7 mouse cellular contexts compared by ENCODE assay signal in the genomic region with DNA sequence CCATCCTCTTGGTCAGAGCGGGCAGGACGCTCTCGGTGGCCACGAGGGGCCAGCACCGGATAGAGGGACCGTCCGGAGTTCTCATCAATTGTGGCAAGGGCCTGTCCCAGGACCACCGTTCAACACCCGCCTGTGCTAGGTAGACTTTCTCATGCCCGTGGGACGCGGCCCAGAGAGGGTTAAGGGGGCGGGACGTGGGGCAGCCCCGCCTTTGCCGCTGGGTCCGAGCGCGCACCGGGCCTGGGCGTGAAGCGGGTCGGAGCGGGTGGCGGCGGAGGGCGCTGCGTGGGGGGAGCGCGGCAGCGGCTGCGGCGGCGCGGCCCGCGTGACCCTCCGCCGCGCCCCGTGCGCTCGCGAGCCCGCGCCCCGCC. TPM values are rescaled to one million over a fixed set of nuclear protein-coding genes. Genes with fewer than 3 reads are reported as not detected.
DNase-seq lines count a peak whose midpoint lies in the region; ATAC-seq and TF ChIP-seq lines count a peak whose summit lies in the region.

A gene (plus strand): TSS at position 232 of the 371 bp plus-strand sequence.

- no peaks in the 10 kb centered on the region for H3K36me3 ChIP-seq in kidney, adult 2 months (ENCODE audit: control insufficient read depth, insufficient read depth, low read length)
- H3K36me3 ChIP-seq in limb, embryonic 13.5 days, result no peaks in the 10 kb centered on the region
- H3K36me3 ChIP-seq in midbrain, embryonic 13.5 days, result no peaks in the 10 kb centered on the region
- no peaks in the 10 kb centered on the region for H3K36me3 ChIP-seq in stomach, embryonic 16.5 days (ENCODE audit: control insufficient read depth, insufficient read depth, low read length)

- TF ChIP-seq POLR2A in kidney, adult 2 months (IDR thresholded peaks at IDR 0.05; ENCODE audit: low read depth, low read length), result no peak

- peak; percentile 84 for DNase-seq in adrenal gland, postnatal 25 days
- DNase-seq in embryo, embryonic 9.5 days (ENCODE audit: extremely low spot score), result peak; percentile 69
- DNase-seq in kidney, adult 2 months, result peak; percentile 50

- no peaks in the 10 kb centered on the region for H3K4me1 ChIP-seq in kidney, adult 2 months (ENCODE audit: control insufficient read depth, insufficient read depth, low read length)
- peaks cover 21% of the 10 kb centered on the region for H3K4me1 ChIP-seq in limb, embryonic 13.5 days
- H3K4me1 ChIP-seq in midbrain, embryonic 13.5 days (replicated peaks), result peaks cover 27% of the 10 kb centered on the region
- H3K4me1 ChIP-seq in stomach, embryonic 16.5 days (ENCODE audit: control insufficient read depth, insufficient read depth, low read length), result peaks cover 20% of the 10 kb centered on the region

- peak within 1 kb of the TSS; percentile 82 for H3K9ac ChIP-seq in limb, embryonic 13.5 days
- peak within 1 kb of the TSS; percentile 84 for H3K9ac ChIP-seq in midbrain, embryonic 13.5 days (replicated peaks)
- H3K9ac ChIP-seq in stomach, embryonic 16.5 days (ENCODE audit: low read length), result peak within 1 kb of the TSS; percentile 90

- H3K27ac ChIP-seq in kidney, adult 2 months (ENCODE audit: insufficient read depth, low read depth, low read length), result no peak within 1 kb of the TSS
- H3K27ac ChIP-seq in limb, embryonic 13.5 days, result peak within 1 kb of the TSS; percentile 78; the same call in 1 of the 2 replicates
- peak within 1 kb of the TSS; percentile 90 for H3K27ac ChIP-seq in midbrain, embryonic 13.5 days
- no peak within 1 kb of the TSS; the same call in 1 of the 2 replicates for H3K27ac ChIP-seq in stomach, embryonic 16.5 days (ENCODE audit: low read length)

- no peaks in the 10 kb centered on the region for H3K27me3 ChIP-seq in kidney, adult 2 months (replicated peaks; ENCODE audit: control insufficient read depth, insufficient read depth, low read length)
- H3K27me3 ChIP-seq in limb, embryonic 13.5 days, result peaks cover 12% of the 10 kb centered on the region; the same call in 1 of the 2 replicates
- peaks cover 40% of the 10 kb centered on the region for H3K27me3 ChIP-seq in midbrain, embryonic 13.5 days
- H3K27me3 ChIP-seq in stomach, embryonic 16.5 days (ENCODE audit: control insufficient read depth, insufficient read depth, low read length), result no peaks in the 10 kb centered on the region; the same call in 1 of the 2 replicates

- peak within 1 kb of the TSS; percentile 94 for H3K4me2 ChIP-seq in limb, embryonic 13.5 days (replicated peaks)
- H3K4me2 ChIP-seq in midbrain, embryonic 13.5 days (replicated peaks), result peak within 1 kb of the TSS; percentile 81
- peak within 1 kb of the TSS; percentile 98 for H3K4me2 ChIP-seq in stomach, embryonic 16.5 days (ENCODE audit: low read depth, low read length)

- 1% methylated on average over 43 of the region's 47 CpGs for WGBS in kidney, adult 2 months
- WGBS in limb, embryonic 13.5 days, result under 1% methylated on average over 23 of the region's 47 CpGs
- under 1% methylated on average over 45 of the region's 47 CpGs for WGBS in midbrain, embryonic 13.5 days
- WGBS in stomach, embryonic 16.5 days, result under 1% methylated on average over 41 of the region's 47 CpGs

- no peaks in the 10 kb centered on the region for H3K9me3 ChIP-seq in limb, embryonic 13.5 days
- H3K9me3 ChIP-seq in midbrain, embryonic 13.5 days, result no peaks in the 10 kb centered on the region
- no peaks in the 10 kb centered on the region for H3K9me3 ChIP-seq in stomach, embryonic 16.5 days (replicated peaks; ENCODE audit: control insufficient read depth, low read length)

- peak within 1 kb of the TSS; percentile 61 for H3K4me3 ChIP-seq in kidney, adult 2 months (ENCODE audit: insufficient read depth, low read depth, low read length)
- peak within 1 kb of the TSS; percentile 69 for H3K4me3 ChIP-seq in limb, embryonic 13.5 days
- peak within 1 kb of the TSS; percentile 68 for H3K4me3 ChIP-seq in midbrain, embryonic 13.5 days (replicated peaks)
- H3K4me3 ChIP-seq in stomach, embryonic 16.5 days (replicated peaks; ENCODE audit: low read length), result peak within 1 kb of the TSS; percentile 71

- TF ChIP-seq CTCF in kidney, adult 2 months (conservative IDR thresholded peaks at IDR 0.05; ENCODE audit: insufficient read depth, insufficient read length, low read depth, low read length), result no peak

- ATAC-seq in granulocyte monocyte progenitor cell, adult 5-6 weeks (replicated peaks; ENCODE audit: poor library complexity, severe bottlenecking), result peak; percentile 40
- ATAC-seq in limb, embryonic 13.5 days (ENCODE audit: low FRiP score, low read depth), result peak; percentile 87
- peak; percentile 89 for ATAC-seq in midbrain, embryonic 13.5 days
- ATAC-seq in stomach, embryonic 16.5 days (ENCODE audit: insufficient read depth, low FRiP score), result peak; percentile 82

RNA-seq across cellular contexts. Expression of the gene that starts here (rescaled TPM):
- 50.8 and 67.4 TPM in 2 replicates for total RNA-seq in adrenal gland, postnatal 25 days (2021)
- total RNA-seq in granulocyte monocyte progenitor cell, adult 5-6 weeks (2014; fragmentation: Nextera tagmentation), result 2.8 and 7.6 TPM in 2 replicates
- total RNA-seq in granulocyte monocyte progenitor cell, adult 5-6 weeks (2017), result 0.88 and 2.1 TPM in 2 replicates
- 9.8 and 10.6 TPM in 2 replicates for polyA plus RNA-seq in kidney, adult 2 months (2012; rRNA removed)
- polyA plus RNA-seq in limb, embryonic 13.5 days (2015; fragmentation: Nextera tagmentation; extraction: Ambion mirVana), result 8.4 and 10.2 TPM in 2 replicates
- polyA plus RNA-seq in midbrain, embryonic 13.5 days (2015; fragmentation: Nextera tagmentation; extraction: Ambion mirVana), result 5.0 and 6.4 TPM in 2 replicates
- polyA plus RNA-seq in stomach, embryonic 16.5 days (2015; fragmentation: Nextera tagmentation; extraction: Ambion mirVana), result 2.5 and 2.8 TPM in 2 replicates

Comparison
In these comparisons a context has a peak if more than half of its experiments do, and no peak if none do; other contexts are left out.
1. H3K27ac ChIP-seq: peak in limb, embryonic 13.5 days (single experiment) and midbrain, embryonic 13.5 days (single experiment); none in kidney, adult 2 months (single experiment) and stomach, embryonic 16.5 days (single experiment).
2. Peak in every context shown above with its lines, with median percentiles within 50 percentile points of each other: DNase-seq, ATAC-seq, H3K4me3 ChIP-seq, H3K4me2 ChIP-seq and H3K9ac ChIP-seq.